Mouse (Mus musculus) liver, postnatal 0 days (tissue): ENCODE measurements around the gene Pacsin1. TPM values are rescaled to one million over a fixed set of nuclear protein-coding genes. Genes with fewer than 3 reads are reported as not detected.

Experiments used
- ATAC-seq: fragments of 200-750 bp; cut with Nextera tagmentation; 2 replicates; pipeline ENCODE4 v1.8.0; 2017; ENCODE audit warnings: mild to moderate bottlenecking, moderate library complexity
- DNase-seq: peaks from one replicate; pipeline ENCODE4 v3.0.0-alpha.2; 2016
- H3K27ac ChIP-seq: fragments of 300-500 bp; sonication (generic); 2 replicates; pipeline ENCODE4 v1.5.1; 2014; ENCODE audit warnings: antibody characterized with exemption, moderate library complexity, mild to moderate bottlenecking, low read depth
- H3K27me3 ChIP-seq: fragments of 300-500 bp; sonication (generic); 2 replicates; pipeline ENCODE4 v1.6.1; 2014; ENCODE audit warnings: low read length, control low read depth, mixed read lengths; ENCODE audit not compliant: insufficient read depth
- H3K36me3 ChIP-seq: fragments of 300-500 bp; sonication (generic); replicated peaks from 2 replicates; pipeline ENCODE4 v1.6.1; 2014; ENCODE audit warnings: mild to moderate bottlenecking, control low read depth, low read length, moderate library complexity, mixed read lengths; ENCODE audit not compliant: insufficient read depth
- H3K4me1 ChIP-seq: fragments of 300-500 bp; sonication (generic); 2 replicates; pipeline ENCODE4 v1.6.1; 2014; ENCODE audit warnings: antibody characterized with exemption, mild to moderate bottlenecking, control low read depth; ENCODE audit not compliant: insufficient read depth
- H3K4me2 ChIP-seq: fragments of 300-500 bp; sonication (generic); 2 replicates; pipeline ENCODE4 v1.6.1; 2014; ENCODE audit warnings: low read depth, mild to moderate bottlenecking, low read length, moderate library complexity, mixed read lengths
- H3K4me3 ChIP-seq: fragments of 300-500 bp; sonication (generic); 2 replicates; pipeline ENCODE4 v1.5.1; 2014; ENCODE audit warnings: low read depth, low read length
- H3K9ac ChIP-seq: fragments of 300-500 bp; sonication (generic); replicated peaks from 2 replicates; pipeline ENCODE4 v1.6.1; 2014; ENCODE audit warnings: mild to moderate bottlenecking, moderate library complexity
- H3K9me3 ChIP-seq: fragments of 300-500 bp; sonication (generic); 2 replicates; pipeline ENCODE4 v1.6.1; 2016; ENCODE audit warnings: mild to moderate bottlenecking, control low read depth, low read length, mixed read lengths
- CTCF ChIP-seq: sonication (generic); IDR thresholded peaks from 2 replicates; pipeline ENCODE4 v1.5.1; 2016; ENCODE audit warnings: antibody characterized with exemption, low read depth
- EP300 ChIP-seq: IDR thresholded peaks from 2 replicates; pipeline ENCODE4 v1.6.1; 2016; ENCODE audit warnings: antibody characterized with exemption, low read depth, mild to moderate bottlenecking
- WGBS: fragments of 180-500 bp; shearing (Covaris S2); extraction: QIAGEN DNeasy Blood & Tissue Kit; methylation state at CpG from one replicate; pipeline ENCODE4 v1.1.7; 2014; ENCODE audit not compliant: insufficient replicate concordance; 5-methylcytosine and 5-hydroxymethylcytosine counted together
- polyA plus RNA-seq: library from polyadenylated mRNA; unstranded; fragments of >200 nt; fragmentation: Nextera tagmentation; extraction: Ambion mirVana; gene quantifications from 2 replicates; pipeline ENCODE4 v1.2.1, GENCODE M21; 2015

Gene Pacsin1
- polyA plus RNA-seq, 1 experiment from 2014 or later = 0.29 TPM

GRCm38 (mm10) chr17:27673945-27674344, 18.6 kb downstream of the Pacsin1 start:
- ATAC-seq (no peak), DNase-seq (no peak)
- Histone ChIP-seq H3K4me3 (no peak overlapping the region), H3K9ac (no peak overlapping the region), H3K27me3 (no peaks in the 10 kb centered on the region), H3K4me2 (no peak overlapping the region), H3K36me3 (no peaks in the 10 kb centered on the region), H3K9me3 (no peaks in the 10 kb centered on the region), H3K4me1 (no peaks in the 10 kb centered on the region), H3K27ac (no peak overlapping the region)
- no peak for TF ChIP-seq EP300
- TF ChIP-seq CTCF = no peak
- 73% methylated on average over 7 of the region's 7 CpGs for WGBS

GRCm38 (mm10) chr17:27675453-27675852, 20.1 kb downstream of the Pacsin1 start:
- H3K4me1 ChIP-seq = no peaks in the 10 kb centered on the region
- H3K9ac ChIP-seq = no peak overlapping the region
- H3K4me2 ChIP-seq = no peak overlapping the region
- H3K9me3 ChIP-seq = no peaks in the 10 kb centered on the region
- no peak for TF ChIP-seq EP300
- peak; percentile 36 for TF ChIP-seq CTCF
- WGBS = 42% methylated on average over 9 of the region's 9 CpGs
- DNase-seq (no peak), ATAC-seq (no peak)
- H3K4me3 ChIP-seq = no peak overlapping the region
- H3K36me3 ChIP-seq = no peaks in the 10 kb centered on the region
- no peak overlapping the region for H3K27ac ChIP-seq
- H3K27me3 ChIP-seq = no peaks in the 10 kb centered on the region

GRCm38 (mm10) chr17:27676270-27676669, 21.0 kb downstream of the Pacsin1 start:
- WGBS = 72% methylated on average over 7 of the region's 7 CpGs
- Histone ChIP-seq H3K9ac (no peak overlapping the region), H3K4me1 (no peaks in the 10 kb centered on the region), H3K9me3 (no peaks in the 10 kb centered on the region), H3K4me3 (no peak overlapping the region), H3K36me3 (no peaks in the 10 kb centered on the region), H3K27ac (no peak overlapping the region), H3K27me3 (no peaks in the 10 kb centered on the region), H3K4me2 (no peak overlapping the region)
- no peak for DNase-seq
- ATAC-seq = no peak
- TF ChIP-seq EP300 (no peak), CTCF (no peak)

- 73% methylated on average over 5 of the region's 5 CpGs for WGBS
- Histone ChIP-seq H3K36me3 (no peaks in the 10 kb centered on the region), H3K9me3 (no peaks in the 10 kb centered on the region), H3K4me2 (no peak overlapping the region), H3K27ac (no peak overlapping the region), H3K27me3 (no peaks in the 10 kb centered on the region), H3K9ac (no peak overlapping the region), H3K4me1 (no peaks in the 10 kb centered on the region), H3K4me3 (no peak overlapping the region)
- ATAC-seq (no peak), DNase-seq (no peak)
- TF ChIP-seq CTCF (no peak), EP300 (no peak)
These were observed 22.4 kb downstream of the Pacsin1 start for GRCm38 (mm10) chr17:27677756-27678155.

GRCm38 (mm10) chr17:27678924-27679813, 23.9 kb downstream of the Pacsin1 start:
- Histone ChIP-seq H3K27ac (no peak overlapping the region), H3K27me3 (peaks cover 9% of the 10 kb centered on the region), H3K4me2 (no peak overlapping the region), H3K9ac (no peak overlapping the region), H3K4me3 (no peak overlapping the region), H3K9me3 (no peaks in the 10 kb centered on the region), H3K4me1 (no peaks in the 10 kb centered on the region), H3K36me3 (no peaks in the 10 kb centered on the region)
- TF ChIP-seq EP300 = no peak
- no peak for TF ChIP-seq CTCF
- peak; percentile 23; the same call in 1 of the 2 replicates for ATAC-seq
- 53% methylated on average over 11 of the region's 11 CpGs for WGBS
- DNase-seq = no peak

GRCm38 (mm10) chr17:27684886-27685549, 29.7 kb downstream of the Pacsin1 start:
- Histone ChIP-seq H3K27me3 (peaks cover 46% of the 10 kb centered on the region), H3K36me3 (no peaks in the 10 kb centered on the region), H3K9ac (no peak overlapping the region), H3K9me3 (no peaks in the 10 kb centered on the region), H3K4me3 (peak overlapping the region; percentile 11), H3K4me1 (no peaks in the 10 kb centered on the region), H3K27ac (no peak overlapping the region), H3K4me2 (peak overlapping the region; percentile 58)
- TF ChIP-seq CTCF (peak; percentile 53), EP300 (no peak)
- DNase-seq (peak; percentile 44), ATAC-seq (peak; percentile 29; the same call in 1 of the 2 replicates)
- WGBS = 3% methylated on average over 43 of the region's 53 CpGs
